Mouse (Mus musculus): ENCODE measurements at regions not wholly inside any gene's neighbourhood (a gene's known extent, or its start where the extent isn't known, plus 50 kb on each side); places are given as distances from the start of the nearest gene placed in this dataset.

DNA sequence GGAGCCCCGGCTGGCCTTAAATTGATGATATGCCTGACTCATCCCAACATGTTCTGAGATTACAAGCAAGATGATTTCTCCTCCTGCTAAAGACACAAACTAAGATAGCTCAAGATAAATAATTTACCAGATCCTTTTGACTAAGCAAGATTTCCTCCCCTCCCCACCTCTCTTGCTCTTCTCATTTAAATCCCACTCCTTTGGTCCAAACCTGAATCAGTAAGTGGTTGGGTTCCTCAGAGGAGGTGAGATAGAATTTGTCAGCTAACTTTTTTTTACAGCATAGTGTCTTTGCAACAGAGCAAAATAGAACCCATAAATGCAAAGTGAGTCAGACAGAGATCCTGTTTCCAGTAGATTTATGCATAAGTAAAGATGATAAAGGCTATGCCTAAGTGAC is 286.0 kb upstream of the Atp2b1 start:
- TF ChIP-seq CTCF (IDR thresholded peaks at IDR 0.05; ENCODE audit: borderline replicate concordance, insufficient read depth, low read depth, low read length) = no peak
- TF ChIP-seq POLR2A (IDR thresholded peaks at IDR 0.05; ENCODE audit: borderline replicate concordance, insufficient read depth, low read length) = no peak

Data from cerebellum, adult 2 months (tissue).